ENCODE assay signal across 31 mouse cellular contexts in the genomic region with DNA sequence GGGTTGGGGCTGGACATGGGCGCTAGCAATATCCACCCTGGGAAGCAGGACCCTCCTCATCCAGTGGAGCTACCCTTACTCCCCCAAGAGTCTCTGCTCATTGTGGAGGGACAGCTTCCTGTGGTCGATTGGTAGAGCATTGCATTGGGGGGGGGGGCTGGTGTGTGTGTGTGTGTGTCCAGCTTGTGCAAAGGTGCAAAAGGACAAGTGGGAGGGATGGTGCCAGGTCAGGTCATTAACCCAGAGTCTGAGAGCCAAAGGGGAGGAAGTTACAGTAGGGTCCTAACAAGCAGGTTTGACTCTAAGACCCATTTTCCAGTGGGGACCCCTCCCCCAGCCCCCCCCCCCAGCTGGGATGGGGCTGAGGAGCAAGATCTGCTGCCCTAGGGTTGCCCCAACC. TPM values are rescaled to one million over a fixed set of nuclear protein-coding genes. Genes with fewer than 3 reads are reported as not detected.
"Had no signal": no experiment of that assay in that cellular context is flagged by ENCODE, and none has a peak within 500 bp of the region (broad histone marks: within the 10 kb centered on the region; RNA-seq: fewer than 3 reads in every experiment).

No protein-coding gene starts in this region.

- H3K36me3 ChIP-seq: heart, embryonic 13.5 days; heart, embryonic 15.5 days; hindbrain, embryonic 13.5 days; hindbrain, embryonic 15.5 days; limb, embryonic 12.5 days; limb, embryonic 15.5 days; liver, embryonic 13.5 days; liver, embryonic 15.5 days had no signal

- H3K9ac ChIP-seq: heart, embryonic 13.5 days; heart, embryonic 15.5 days; hindbrain, embryonic 13.5 days; hindbrain, embryonic 15.5 days; limb, embryonic 12.5 days; limb, embryonic 15.5 days; liver, embryonic 13.5 days; liver, embryonic 15.5 days had no signal

- H3K4me2 ChIP-seq: heart, embryonic 11.5 days; heart, embryonic 13.5 days; heart, embryonic 15.5 days; hindbrain, embryonic 13.5 days; hindbrain, embryonic 15.5 days; limb, embryonic 12.5 days; limb, embryonic 15.5 days; liver, embryonic 13.5 days; liver, embryonic 15.5 days had no signal

- ATAC-seq: hindbrain, postnatal 0 days; intestine, embryonic 16.5 days had no signal

- DNase-seq: gastrocnemius, postnatal 14 days; gastrocnemius, postnatal 36 days; heart, adult 11 months; heart, adult 2 months; heart, postnatal 14 days; heart, postnatal 36 days; kidney, adult 11 months; kidney, adult 8-10 months; kidney, postnatal 14 days; kidney, postnatal 36 days; layer of hippocampus, adult 9-11 months; layer of hippocampus, postnatal 36 days; left cerebral cortex, postnatal 4 days; liver, embryonic 13.5 days had no signal

- H3K4me1 ChIP-seq: heart, embryonic 13.5 days; heart, embryonic 15.5 days; hindbrain, embryonic 13.5 days; hindbrain, embryonic 15.5 days; limb, embryonic 15.5 days had no signal

- H3K9me3 ChIP-seq: heart, embryonic 13.5 days; heart, embryonic 15.5 days; hindbrain, embryonic 15.5 days; limb, embryonic 15.5 days; liver, embryonic 13.5 days; liver, embryonic 15.5 days had no signal

- H3K4me3 ChIP-seq: heart, adult 2 months; heart, embryonic 13.5 days; heart, embryonic 15.5 days; hindbrain, embryonic 13.5 days; hindbrain, embryonic 15.5 days; limb, embryonic 12.5 days; limb, embryonic 15.5 days; liver, embryonic 13.5 days; liver, embryonic 15.5 days had no signal

- H3K27ac ChIP-seq: heart, adult 2 months; heart, embryonic 13.5 days; heart, embryonic 15.5 days; hindbrain, embryonic 13.5 days; hindbrain, embryonic 15.5 days; hindbrain, postnatal 0 days; limb, embryonic 12.5 days; limb, embryonic 15.5 days; liver, embryonic 13.5 days; liver, embryonic 15.5 days had no signal

RNA-seq across cellular contexts. Expression of a gene that starts 2.7 kb away (rescaled TPM):
- polyA plus RNA-seq: heart, embryonic 11.5 days; heart, embryonic 13.5 days; heart, embryonic 15.5 days; heart, postnatal 0 days; hindbrain, embryonic 11.5 days; hindbrain, embryonic 13.5 days; hindbrain, embryonic 15.5 days; hindbrain, postnatal 0 days; intestine, embryonic 14.5 days; intestine, embryonic 16.5 days; large intestine, adult 2 months; limb, embryonic 12.5 days; limb, embryonic 15.5 days; liver, embryonic 13.5 days; liver, embryonic 15.5 days had no signal

RNA-seq across cellular contexts. Expression of a gene that starts 17.0 kb away (rescaled TPM):
- polyA plus RNA-seq: heart, embryonic 11.5 days; heart, embryonic 13.5 days; hindbrain, postnatal 0 days; intestine, embryonic 14.5 days; intestine, embryonic 16.5 days; large intestine, adult 2 months; liver, embryonic 13.5 days; liver, embryonic 15.5 days had no signal

RNA-seq across cellular contexts. Expression of a gene that starts 34.4 kb away (rescaled TPM):
- polyA plus RNA-seq: gonadal fat pad, adult 2 months; heart, adult 2 months; heart, embryonic 11.5 days; heart, embryonic 13.5 days; heart, embryonic 15.5 days; heart, postnatal 0 days; hindbrain, embryonic 13.5 days; hindbrain, embryonic 15.5 days; hindbrain, postnatal 0 days; intestine, embryonic 14.5 days; intestine, embryonic 16.5 days; kidney, embryonic 14.5 days; kidney, embryonic 16.5 days; large intestine, adult 2 months; liver, embryonic 13.5 days; liver, embryonic 15.5 days had no signal
